Mouse (Mus musculus): Measurements from ENCODE around the gene Hfe.
"Not testable (repeated sequence)": the region's sequence is repeated elsewhere in the genome, so short reads cannot be mapped to it uniquely, and the experiment has no call there.

Gene Hfe

DNA sequence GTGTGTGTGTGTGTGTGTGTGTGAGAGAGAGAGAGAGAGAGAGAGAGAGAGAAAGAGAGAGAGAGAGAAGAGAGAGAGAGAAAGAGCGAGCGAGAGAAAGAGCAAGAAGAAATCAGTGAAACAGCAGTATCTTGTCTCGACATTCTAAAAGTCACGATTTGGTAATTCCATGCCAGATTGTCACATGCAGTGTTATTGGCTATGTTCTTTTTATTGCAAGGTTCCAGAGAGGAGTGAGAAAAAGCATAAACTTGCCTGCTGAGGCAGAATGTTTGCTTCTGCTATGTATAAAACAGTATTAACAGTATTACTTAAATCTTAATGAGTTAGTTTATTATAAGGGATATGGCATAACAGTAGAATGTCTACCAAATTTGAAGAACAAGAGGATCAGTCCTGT, 24.7 kb downstream of the Hfe start:
- no peak for DNase-seq (ENCODE audit: low read depth)

DNA sequence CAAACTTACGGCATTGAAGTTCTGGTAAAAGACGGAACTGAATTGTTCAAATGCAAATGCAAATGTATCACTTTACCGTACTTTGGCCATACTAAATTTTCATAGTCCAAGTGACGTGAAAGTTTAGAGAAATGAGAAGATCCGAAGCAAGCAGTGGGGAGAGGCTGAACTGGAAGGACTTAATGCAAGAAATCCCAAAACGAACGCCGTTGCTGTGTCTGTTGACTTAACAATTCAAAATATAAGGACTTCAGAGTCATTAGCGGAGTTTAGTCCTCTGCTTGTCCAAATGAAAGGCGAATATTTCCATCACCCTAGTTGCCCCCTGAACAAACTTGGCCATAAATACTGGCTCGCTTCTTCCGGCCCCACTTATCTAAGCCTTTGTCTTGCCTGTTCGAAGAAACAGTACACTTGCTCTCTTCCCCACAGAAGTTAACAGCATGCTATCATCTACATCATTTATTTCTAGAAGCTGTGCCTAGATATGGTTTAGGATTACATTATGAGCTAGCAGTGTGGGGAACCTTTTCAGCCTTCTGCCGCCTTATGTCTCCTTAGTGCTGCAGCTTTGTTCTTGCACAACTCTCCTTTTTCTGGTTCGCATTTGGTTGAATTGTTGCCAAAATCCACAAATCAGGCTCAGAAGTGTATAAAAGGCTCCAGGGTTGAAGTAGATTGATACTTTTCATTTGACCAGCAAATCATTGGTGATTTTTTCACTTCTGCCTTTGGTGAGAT, 25.4 kb downstream of the Hfe start:
- DNase-seq (ENCODE audit: low read depth) = no peak

DNA sequence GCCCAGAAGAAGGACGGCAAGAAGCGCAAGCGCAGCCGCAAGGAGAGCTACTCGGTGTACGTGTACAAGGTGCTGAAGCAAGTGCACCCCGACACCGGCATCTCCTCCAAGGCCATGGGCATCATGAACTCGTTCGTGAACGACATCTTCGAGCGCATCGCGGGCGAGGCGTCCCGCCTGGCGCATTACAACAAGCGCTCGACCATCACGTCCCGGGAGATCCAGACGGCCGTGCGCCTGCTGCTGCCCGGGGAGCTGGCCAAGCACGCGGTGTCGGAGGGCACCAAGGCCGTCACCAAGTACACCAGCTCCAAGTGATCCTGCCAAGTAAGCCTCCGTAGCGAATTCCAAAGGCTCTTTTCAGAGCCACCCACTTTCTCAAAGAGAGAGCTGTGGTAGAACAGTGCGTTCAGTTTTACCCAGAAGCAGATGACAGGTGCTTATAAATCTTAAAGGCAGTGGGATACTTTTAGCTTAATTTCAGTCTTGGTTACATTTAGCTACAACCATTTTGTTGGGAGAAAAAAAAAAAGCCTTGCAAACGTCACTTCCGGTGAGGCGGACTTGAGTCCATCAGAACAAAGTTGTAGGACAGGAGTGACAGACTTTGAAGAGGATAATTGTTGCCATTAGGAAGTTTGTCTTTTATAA, 26.2 kb downstream of the Hfe start:
- peak; percentile 87 for DNase-seq (ENCODE audit: low read depth)

DNA sequence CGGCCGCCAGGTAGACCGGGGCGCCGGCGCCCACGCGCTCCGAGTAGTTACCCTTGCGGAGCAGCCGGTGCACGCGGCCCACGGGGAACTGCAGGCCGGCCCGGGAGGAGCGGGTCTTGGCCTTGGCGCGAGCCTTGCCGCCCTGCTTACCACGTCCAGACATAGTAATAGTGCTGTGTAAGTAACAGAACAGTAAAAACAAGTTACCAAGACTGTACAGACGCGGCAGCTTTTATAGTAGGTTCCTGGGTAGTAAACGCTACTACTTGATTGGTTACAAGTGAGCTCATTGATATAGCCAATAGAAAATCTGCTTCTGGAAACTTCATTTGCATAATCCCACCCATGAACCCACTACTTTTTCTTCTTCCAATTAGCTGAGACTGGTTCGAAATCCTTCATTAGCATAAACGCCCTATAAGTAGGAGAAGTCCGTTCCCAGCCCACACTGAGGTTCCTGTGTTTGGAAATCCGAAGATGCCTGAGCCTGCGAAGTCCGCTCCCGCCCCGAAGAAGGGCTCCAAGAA, 26.8 kb downstream of the Hfe start, which contains the start of the genes Hist1h2ac and Hist1h2bc:
Hist1h2ac (minus strand) TSS at position 194 of the 527 bp plus-strand sequence.
Hist1h2bc (plus strand) TSS at position 445 of the 527 bp plus-strand sequence.
- peak; percentile 95 for DNase-seq (ENCODE audit: low read depth)

DNA sequence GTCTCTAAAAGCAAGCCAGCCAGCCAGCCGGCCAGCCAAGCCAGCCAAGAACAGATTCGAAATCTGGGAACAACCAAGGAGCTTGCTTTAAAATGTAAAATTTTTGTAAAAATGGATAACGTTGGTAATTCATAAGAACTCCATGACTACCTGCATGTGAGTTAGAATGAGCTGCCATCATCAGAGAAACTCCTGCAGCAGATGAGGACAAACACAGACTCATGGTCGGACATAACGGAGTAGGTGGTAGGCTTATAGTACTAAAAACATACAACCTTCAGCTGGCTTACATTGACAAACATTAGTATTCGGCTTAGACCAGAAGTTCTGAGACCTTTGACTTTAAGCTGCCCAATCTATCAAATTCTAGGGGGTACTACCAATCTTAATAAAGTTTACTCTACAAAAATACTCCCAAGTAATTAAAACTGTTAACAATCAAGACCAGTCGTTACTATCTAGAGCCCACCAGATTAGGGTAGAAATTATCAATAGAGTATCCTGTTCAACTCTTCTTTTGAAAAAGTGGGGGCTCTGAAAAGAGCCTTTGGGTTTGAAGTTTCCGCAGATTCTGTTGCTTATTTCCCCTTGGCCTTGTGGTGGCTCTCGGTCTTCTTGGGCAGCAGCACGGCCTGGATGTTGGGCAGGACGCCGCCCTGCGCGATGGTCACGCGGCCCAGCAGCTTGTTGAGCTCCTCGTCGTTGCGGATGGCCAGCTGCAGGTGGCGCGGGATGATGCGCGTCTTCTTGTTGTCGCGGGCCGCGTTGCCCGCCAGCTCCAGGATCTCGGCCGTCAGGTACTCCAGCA, 27.5 kb downstream of the Hfe start:
- DNase-seq (ENCODE audit: low read depth) = not testable (repeated sequence)

DNA sequence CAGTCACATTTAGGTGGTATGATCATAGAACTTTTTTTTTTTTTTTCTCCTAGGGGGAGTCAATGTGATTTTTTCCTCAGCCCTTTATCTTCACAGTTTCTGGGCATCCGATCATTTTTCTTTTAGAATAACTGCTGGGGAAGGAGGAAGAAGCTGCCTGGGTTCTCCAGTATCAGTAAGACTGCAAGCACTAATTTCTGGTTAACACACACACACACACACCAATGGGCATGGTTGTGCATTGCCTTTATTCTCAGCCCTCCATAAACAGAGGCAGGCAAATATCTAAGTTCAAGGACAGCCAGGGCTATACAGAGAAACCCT, 28.1 kb downstream of the Hfe start:
- DNase-seq (ENCODE audit: low read depth) = no peak

DNA sequence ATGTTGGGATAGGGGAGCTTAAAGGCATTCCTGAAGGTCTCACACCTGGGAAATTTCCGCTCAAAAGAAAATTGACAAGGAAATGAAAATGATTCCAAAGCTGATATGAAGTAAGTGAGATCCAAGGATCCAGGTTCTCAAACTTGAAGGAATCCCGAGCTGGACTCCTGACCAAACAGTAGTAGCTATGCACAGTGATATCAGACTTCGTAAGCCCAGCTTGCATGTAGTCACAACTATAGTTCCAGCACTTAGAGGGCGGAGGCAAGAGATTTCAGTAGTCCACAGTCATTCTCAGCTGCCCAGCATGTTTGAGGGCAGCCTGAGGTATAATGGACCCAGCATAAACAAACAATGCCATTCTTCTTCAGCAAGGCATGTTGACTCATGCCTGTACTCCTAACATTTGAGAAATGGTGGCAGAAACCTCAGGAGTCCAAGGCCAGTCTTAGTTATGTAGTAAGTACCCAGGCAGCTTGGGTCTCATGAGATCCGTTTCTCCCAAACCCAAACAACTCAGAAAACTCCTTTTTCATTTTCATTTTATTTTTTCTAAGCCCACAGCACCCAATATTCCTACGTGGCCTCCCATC, 28.6 kb downstream of the Hfe start:
- no peak for DNase-seq (ENCODE audit: low read depth)

DNA sequence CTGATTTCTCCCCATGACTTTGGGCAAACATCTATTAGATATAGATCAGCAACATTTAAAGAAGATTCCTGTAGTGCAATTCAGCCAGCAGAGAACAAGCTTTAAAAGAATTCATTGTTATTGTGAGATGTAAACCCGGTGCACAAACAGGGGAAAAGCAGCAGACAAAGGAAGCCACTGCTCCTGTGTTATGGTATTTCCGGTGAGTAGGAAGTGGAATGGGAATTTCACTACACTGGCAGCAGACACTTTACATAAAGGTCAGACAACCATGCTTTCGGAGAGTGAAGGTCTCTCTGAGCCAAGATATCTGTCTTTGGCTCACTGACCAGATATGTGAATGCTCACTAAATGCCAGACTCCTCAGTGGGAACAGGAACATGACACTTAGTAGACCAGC, 48.1 kb downstream of the Hfe start:
- no peak for DNase-seq (ENCODE audit: low read depth)

DNA sequence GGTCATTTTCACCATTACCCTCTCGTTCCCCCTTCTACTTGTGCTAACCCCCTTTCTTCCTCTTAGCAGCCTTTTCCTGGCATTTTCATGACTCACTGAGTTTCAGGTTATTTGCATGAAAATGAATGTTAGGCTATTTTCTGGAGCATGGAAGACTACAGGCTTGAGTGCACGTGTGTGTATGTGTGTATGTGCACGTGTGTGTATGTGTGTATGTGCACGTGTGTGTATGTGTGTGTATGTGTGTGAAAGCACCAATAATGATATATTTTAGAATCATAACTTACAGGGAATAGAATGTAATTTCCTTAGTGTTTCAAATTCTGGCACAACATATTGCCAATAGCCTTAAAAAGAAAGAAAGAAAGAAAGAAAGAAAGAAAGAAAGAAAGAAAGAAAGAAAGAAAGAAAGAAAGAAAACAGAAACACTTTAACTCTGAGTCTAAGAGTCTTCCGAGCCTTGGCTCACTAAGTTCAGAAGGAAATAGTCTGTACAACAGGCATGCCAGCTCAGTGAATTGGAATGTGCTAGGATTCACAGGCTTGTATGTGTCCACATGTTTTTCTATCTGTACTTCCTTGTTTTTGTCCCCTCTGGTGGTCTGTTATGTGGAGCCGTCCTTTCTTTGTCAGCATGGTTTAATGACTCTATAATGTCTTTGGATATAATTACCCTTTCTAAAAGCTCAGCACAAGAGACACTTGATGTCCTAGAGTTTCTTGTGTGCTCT, 50.9 kb downstream of the Hfe start:
- no peak for DNase-seq (ENCODE audit: low read depth)

Measured in c-Kit-positive CD71-positive TER-119-negative erythroid progenitor cells, embryonic 14.5 days (primary cell).